Mouse (Mus musculus): ENCODE results near the gene Btn2a2. TPM values are rescaled to one million over a fixed set of nuclear protein-coding genes. Genes with fewer than 3 reads are reported as not detected.

Btn2a2 gene
- polyA plus RNA-seq, 1 experiment, result not detected

GRCm38 (mm10) chr13:23432562-23433201, 56.0 kb downstream of the Btn2a2 start:
- DNase-seq, result peak; percentile 97
- under 1% methylated on average over 28 of the region's 28 CpGs for WGBS

GRCm38 (mm10) chr13:23431351-23431771, 57.3 kb downstream of the Btn2a2 start:
- Histone ChIP-seq H3K27ac (ENCODE audit: insufficient read depth, low read depth, low read length) (peak overlapping the region; percentile 93), H3K4me3 (ENCODE audit: insufficient read depth, low read depth, low read length) (peak overlapping the region; percentile 62), H3K4me1 (ENCODE audit: control insufficient read depth, insufficient read depth, low read length) (peaks cover 3% of the 10 kb centered on the region; the same call in 1 of the 2 replicates), H3K27me3 (replicated peaks; ENCODE audit: control insufficient read depth, insufficient read depth, low read length) (no peaks in the 10 kb centered on the region), H3K36me3 (ENCODE audit: control insufficient read depth, insufficient read depth, low read length) (no peaks in the 10 kb centered on the region)
- under 1% methylated on average over 15 of the region's 15 CpGs for WGBS
- DNase-seq, result peak; percentile 89
- no peak for TF ChIP-seq CTCF (conservative IDR thresholded peaks at IDR 0.05; ENCODE audit: insufficient read depth, insufficient read length, low read depth, low read length)
- no peak for TF ChIP-seq POLR2A (IDR thresholded peaks at IDR 0.05; ENCODE audit: low read depth, low read length)

More at GRCm38 (mm10) chr13:23432562-23433201, 56.0 kb downstream of the Btn2a2 start:
- peak; percentile 88 for TF ChIP-seq CTCF (conservative IDR thresholded peaks at IDR 0.05; ENCODE audit: insufficient read depth, insufficient read length, low read depth, low read length)
- TF ChIP-seq POLR2A (IDR thresholded peaks at IDR 0.05; ENCODE audit: low read depth, low read length), result no peak
- H3K27ac ChIP-seq (ENCODE audit: insufficient read depth, low read depth, low read length), result no peak overlapping the region; the same call in 1 of the 2 replicates
- peak overlapping the region; percentile 29 for H3K4me3 ChIP-seq (ENCODE audit: insufficient read depth, low read depth, low read length)
- no peaks in the 10 kb centered on the region for H3K36me3 ChIP-seq (ENCODE audit: control insufficient read depth, insufficient read depth, low read length)
- peaks cover 3% of the 10 kb centered on the region; the same call in 1 of the 2 replicates for H3K4me1 ChIP-seq (ENCODE audit: control insufficient read depth, insufficient read depth, low read length)
- no peaks in the 10 kb centered on the region for H3K27me3 ChIP-seq (replicated peaks; ENCODE audit: control insufficient read depth, insufficient read depth, low read length)

DNA sequence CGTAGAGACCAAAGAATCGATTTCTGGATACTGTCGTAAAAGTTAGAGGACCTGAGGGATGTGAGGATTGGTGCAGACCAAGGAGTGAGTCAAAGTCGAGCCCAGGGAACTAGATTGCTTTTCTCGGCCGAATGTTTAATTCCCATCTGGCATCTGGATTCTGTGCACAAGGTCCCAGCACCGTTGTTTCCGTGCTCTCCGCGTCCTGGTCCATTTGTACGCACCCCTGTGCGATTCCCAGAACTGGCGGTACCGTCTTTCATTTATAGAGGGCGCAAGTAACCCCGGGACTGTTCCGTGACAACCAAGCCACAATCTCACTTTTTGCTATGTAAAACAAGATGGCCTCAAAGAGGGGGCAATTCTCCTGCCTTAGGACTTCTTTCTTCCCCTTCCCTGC, 57.9 kb downstream of the Btn2a2 start:
- Histone ChIP-seq H3K4me1 (ENCODE audit: control insufficient read depth, insufficient read depth, low read length) (peaks cover 3% of the 10 kb centered on the region; the same call in 1 of the 2 replicates), H3K4me3 (ENCODE audit: insufficient read depth, low read depth, low read length) (peak overlapping the region; percentile 46), H3K36me3 (ENCODE audit: control insufficient read depth, insufficient read depth, low read length) (no peaks in the 10 kb centered on the region), H3K27me3 (replicated peaks; ENCODE audit: control insufficient read depth, insufficient read depth, low read length) (no peaks in the 10 kb centered on the region), H3K27ac (ENCODE audit: insufficient read depth, low read depth, low read length) (peak overlapping the region; percentile 7; the same call in 1 of the 2 replicates)
- peak; percentile 44 for TF ChIP-seq CTCF (conservative IDR thresholded peaks at IDR 0.05; ENCODE audit: insufficient read depth, insufficient read length, low read depth, low read length)
- TF ChIP-seq POLR2A (IDR thresholded peaks at IDR 0.05; ENCODE audit: low read depth, low read length), result no peak
- WGBS, result 0% methylated on average over 17 of the region's 17 CpGs
- DNase-seq, result peak; percentile 92

DNA sequence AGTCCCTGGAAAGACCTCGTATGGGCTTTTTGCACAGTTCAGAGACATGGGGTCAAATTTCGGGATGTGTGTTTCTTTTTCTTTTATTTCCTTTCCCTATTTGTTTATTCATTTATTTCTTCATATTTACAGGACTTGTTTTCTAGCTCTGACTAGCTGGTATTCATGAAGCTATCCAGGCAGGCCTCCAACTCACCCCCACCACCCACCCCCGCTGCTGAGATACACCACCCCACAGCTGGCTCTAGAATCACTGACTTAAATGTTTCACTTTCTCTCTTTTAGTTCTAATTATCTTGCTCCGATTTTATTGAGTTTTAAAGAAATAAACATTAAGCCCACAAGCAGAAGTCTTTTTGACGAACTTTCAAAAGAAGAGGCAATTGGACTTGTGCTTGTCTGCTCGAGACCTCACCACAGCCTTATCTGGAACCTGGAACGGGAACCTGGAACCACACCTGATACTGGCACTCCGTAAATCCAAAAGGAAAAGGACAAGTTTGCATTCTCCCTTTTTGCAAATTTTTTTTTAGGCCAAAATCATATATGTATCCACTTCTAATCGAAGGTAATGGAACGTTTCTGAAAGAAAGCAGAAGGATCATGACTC, 58.8 kb downstream of the Btn2a2 start:
- H3K27ac ChIP-seq (ENCODE audit: insufficient read depth, low read depth, low read length), result no peak overlapping the region

DNA sequence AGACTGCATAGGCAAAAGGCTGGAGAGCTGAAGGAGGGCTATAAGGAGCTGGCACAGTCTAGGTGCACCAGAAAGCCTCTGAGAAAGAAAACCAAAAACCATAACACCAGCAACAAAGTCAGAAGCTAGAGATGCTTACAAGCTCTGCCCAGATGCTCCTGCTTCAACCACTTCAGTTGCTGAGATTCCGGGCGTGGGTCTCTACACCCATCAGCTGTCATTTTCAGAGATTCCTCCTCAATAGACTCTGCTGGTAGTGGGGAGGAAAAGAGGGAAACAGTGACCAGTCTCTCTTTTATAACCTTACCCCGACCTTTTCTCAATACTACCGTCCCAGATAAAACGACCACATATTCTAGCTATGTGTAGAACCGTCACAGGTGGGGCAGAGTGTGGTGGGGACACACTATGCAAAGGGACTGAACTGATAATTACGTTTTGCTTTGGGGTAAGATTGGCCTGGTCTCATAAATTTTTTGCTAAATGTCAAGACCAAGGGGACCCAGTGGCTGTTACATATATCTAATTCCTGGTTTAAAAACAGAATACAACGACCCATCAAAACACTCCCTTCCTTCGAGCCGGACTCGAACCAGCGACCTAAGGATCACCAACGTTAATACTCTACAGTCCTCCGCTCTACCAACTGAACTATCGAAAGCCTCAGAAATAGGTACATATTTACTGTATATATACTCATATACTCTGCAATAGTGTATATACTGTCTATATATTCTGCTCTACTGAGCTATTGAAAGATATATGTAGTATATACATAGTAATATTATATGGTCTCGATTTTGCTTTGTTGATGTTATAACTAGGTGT, 60.3 kb downstream of the Btn2a2 start:
- TF ChIP-seq CTCF (conservative IDR thresholded peaks at IDR 0.05; ENCODE audit: insufficient read depth, insufficient read length, low read depth, low read length) (no peak), POLR2A (IDR thresholded peaks at IDR 0.05; ENCODE audit: low read depth, low read length) (no peak)
- no peak for DNase-seq
- Histone ChIP-seq H3K36me3 (ENCODE audit: control insufficient read depth, insufficient read depth, low read length) (no peaks in the 10 kb centered on the region), H3K27ac (ENCODE audit: insufficient read depth, low read depth, low read length) (no peak overlapping the region), H3K4me3 (ENCODE audit: insufficient read depth, low read depth, low read length) (no peak overlapping the region), H3K4me1 (ENCODE audit: control insufficient read depth, insufficient read depth, low read length) (peaks cover 3% of the 10 kb centered on the region; the same call in 1 of the 2 replicates), H3K27me3 (replicated peaks; ENCODE audit: control insufficient read depth, insufficient read depth, low read length) (no peaks in the 10 kb centered on the region)
- 75% methylated on average over 16 of the region's 16 CpGs for WGBS

More for the DNA sequence above, 58.8 kb downstream of the Btn2a2 start:
- peak overlapping the region; percentile 27; the same call in 1 of the 2 replicates for H3K4me3 ChIP-seq (ENCODE audit: insufficient read depth, low read depth, low read length)
- peaks cover 3% of the 10 kb centered on the region; the same call in 1 of the 2 replicates for H3K4me1 ChIP-seq (ENCODE audit: control insufficient read depth, insufficient read depth, low read length)
- TF ChIP-seq POLR2A (IDR thresholded peaks at IDR 0.05; ENCODE audit: low read depth, low read length) (no peak), CTCF (conservative IDR thresholded peaks at IDR 0.05; ENCODE audit: insufficient read depth, insufficient read length, low read depth, low read length) (no peak)
- DNase-seq, result no peak
- no peaks in the 10 kb centered on the region for H3K36me3 ChIP-seq (ENCODE audit: control insufficient read depth, insufficient read depth, low read length)
- 38% methylated on average over 10 of the region's 10 CpGs for WGBS
- H3K27me3 ChIP-seq (replicated peaks; ENCODE audit: control insufficient read depth, insufficient read depth, low read length), result no peaks in the 10 kb centered on the region

Other genes with a start within 250 kb of the Btn2a2 start
- gene Vmn1r223, start 241.7 kb downstream of the Btn2a2 start, polyA plus RNA-seq (2012; rRNA removed), result not detected in 2 replicates
- 1.1 and 1.9 TPM in 2 replicates for gene Zfp322a, start 119.6 kb downstream of the Btn2a2 start, polyA plus RNA-seq (2012; rRNA removed)
- gene Abt1, start 65.0 kb downstream of the Btn2a2 start, polyA plus RNA-seq (2012; rRNA removed), result 3.3 and 3.9 TPM in 2 replicates
- gene Btn1a1, start 23.0 kb downstream of the Btn2a2 start, polyA plus RNA-seq (2012; rRNA removed), result not detected in 2 replicates
- gene Hist1h4h, start 42.2 kb upstream of the Btn2a2 start, polyA plus RNA-seq (2012; rRNA removed), result 44.7 and 57.5 TPM in 2 replicates
- gene Hist1h2af, start 45.0 kb upstream of the Btn2a2 start, polyA plus RNA-seq (2012; rRNA removed), result 4.3 and 8.0 TPM in 2 replicates
- 0.25 and 0.58 TPM in 2 replicates for gene Hist1h3g, start 46.6 kb upstream of the Btn2a2 start, polyA plus RNA-seq (2012; rRNA removed)
- 0.27 and 0.36 TPM in 2 replicates for gene Hist1h2bh, start 54.5 kb upstream of the Btn2a2 start, polyA plus RNA-seq (2012; rRNA removed)
- 0.74 and 0.87 TPM in 2 replicates for gene Hist1h3f, start 55.2 kb upstream of the Btn2a2 start, polyA plus RNA-seq (2012; rRNA removed)
- 1.4 and 2.5 TPM in 2 replicates for gene Hist1h4f, start 62.8 kb upstream of the Btn2a2 start, polyA plus RNA-seq (2012; rRNA removed)
- gene Hist1h1d, start 64.4 kb upstream of the Btn2a2 start, polyA plus RNA-seq (2012; rRNA removed), result 0.05 and 0.09 TPM in 2 replicates
- gene Hist1h3e, start 73.5 kb upstream of the Btn2a2 start, polyA plus RNA-seq (2012; rRNA removed), result 3.8 and 4.3 TPM in 2 replicates
- 0.22 and 0.58 TPM in 2 replicates for gene Hist1h2ae, start 82.4 kb upstream of the Btn2a2 start, polyA plus RNA-seq (2012; rRNA removed)
- gene Hist1h2bg, start 82.5 kb upstream of the Btn2a2 start, polyA plus RNA-seq (2012; rRNA removed), result 3.1 and 4.6 TPM in 2 replicates
- 0.30 and 0.99 TPM in 2 replicates for gene Hist1h2bf, start 85.3 kb upstream of the Btn2a2 start, polyA plus RNA-seq (2012; rRNA removed)
- not detected in 2 replicates for gene Hist1h2ad, start 85.5 kb upstream of the Btn2a2 start, polyA plus RNA-seq (2012; rRNA removed)
- gene Hist1h3d, start 86.9 kb upstream of the Btn2a2 start, polyA plus RNA-seq (2012; rRNA removed), result 0.68 and 0.88 TPM in 2 replicates
- gene Hist1h4d, start 92.7 kb upstream of the Btn2a2 start, polyA plus RNA-seq (2012; rRNA removed), result 3.7 and 5.4 TPM in 2 replicates
- 1.2 TPM in 2 replicates for gene Hist1h2be, start 132.3 kb upstream of the Btn2a2 start, polyA plus RNA-seq (2012; rRNA removed)
- gene Hist1h1e, start 133.7 kb upstream of the Btn2a2 start, polyA plus RNA-seq (2012; rRNA removed), result 1.2 and 1.4 TPM in 2 replicates
- gene Hist1h2ac, start 195.1 kb upstream of the Btn2a2 start, polyA plus RNA-seq (2012; rRNA removed), result 0.43 and 0.44 TPM in 2 replicates
- 473 and 571 TPM in 2 replicates for gene Hist1h2bc, start 195.3 kb upstream of the Btn2a2 start, polyA plus RNA-seq (2012; rRNA removed)
- not detected in 2 replicates for gene Hist1h1t, start 207.0 kb upstream of the Btn2a2 start, polyA plus RNA-seq (2012; rRNA removed)
- 9.4 and 10.3 TPM in 2 replicates for gene Hist1h4c, start 209.6 kb upstream of the Btn2a2 start, polyA plus RNA-seq (2012; rRNA removed)
- 21.2 and 21.4 TPM in 2 replicates for gene Hfe, start 222.0 kb upstream of the Btn2a2 start, polyA plus RNA-seq (2012; rRNA removed)
- 68.7 and 76.0 TPM in 2 replicates for gene Hist1h1c, start 250.0 kb upstream of the Btn2a2 start, polyA plus RNA-seq (2012; rRNA removed)